In the genomic region with DNA sequence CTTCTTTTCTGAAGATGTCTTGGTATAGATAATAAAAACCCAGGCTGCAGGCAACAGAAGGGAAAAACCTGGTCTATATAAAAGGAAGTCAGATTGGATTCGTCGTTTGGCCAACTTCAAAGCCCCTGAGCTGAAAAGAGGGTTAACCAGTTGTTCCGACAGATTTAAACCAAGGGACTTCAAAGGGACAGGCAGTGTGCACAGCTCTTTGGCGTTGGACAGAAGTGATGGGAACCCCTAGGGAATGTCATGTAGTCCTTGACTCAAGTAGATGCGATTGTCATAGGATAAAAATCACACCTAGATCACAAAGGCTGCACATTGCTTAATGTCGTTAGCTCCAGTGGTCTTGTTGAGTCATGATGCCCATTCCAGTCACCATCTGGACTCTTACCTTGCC, we compare ENCODE assay signal across 28 mouse cellular contexts.
DNase-seq lines count a peak whose midpoint lies in the region; ATAC-seq and TF ChIP-seq lines count a peak whose summit lies in the region.
"Had no signal": no experiment of that assay in that cellular context is flagged by ENCODE, and none has a peak within 500 bp of the region (broad histone marks: within the 10 kb centered on the region; RNA-seq: fewer than 3 reads in every experiment).

No protein-coding gene starts in this region.

- H3K36me3 ChIP-seq in forebrain, embryonic 14.5 days (ENCODE audit: control insufficient read depth, insufficient read depth, low read length), result no peaks in the 10 kb centered on the region
- no peaks in the 10 kb centered on the region for H3K36me3 ChIP-seq in forebrain, embryonic 13.5 days (ENCODE audit: poor library complexity, severe bottlenecking)
- H3K36me3 ChIP-seq in midbrain, embryonic 13.5 days, result no peaks in the 10 kb centered on the region
- H3K36me3 ChIP-seq in midbrain, postnatal 0 days (ENCODE audit: insufficient read depth, low read length), result no peaks in the 10 kb centered on the region
- H3K36me3 ChIP-seq in midbrain, embryonic 15.5 days (replicated peaks), result no peaks in the 10 kb centered on the region
- H3K36me3 ChIP-seq in midbrain, embryonic 11.5 days (ENCODE audit: control insufficient read depth, insufficient read depth, low read length), result no peaks in the 10 kb centered on the region
- no peaks in the 10 kb centered on the region for H3K36me3 ChIP-seq in myocyte (ENCODE audit: control insufficient read depth, insufficient read depth)
- H3K36me3 ChIP-seq: embryonic facial prominence, embryonic 13.5 days; embryonic facial prominence, embryonic 15.5 days; forebrain, embryonic 15.5 days; G1E had no signal

- TF ChIP-seq POLR2A in myocyte (IDR thresholded peaks at IDR 0.05; ENCODE audit: insufficient read length, low read depth), result no peak

- no peak overlapping the region for H3K4me3 ChIP-seq in forebrain, embryonic 14.5 days (ENCODE audit: low read depth, low read length)
- H3K4me3 ChIP-seq in forebrain, embryonic 13.5 days, result no peak overlapping the region
- H3K4me3 ChIP-seq in midbrain, embryonic 13.5 days (replicated peaks), result no peak overlapping the region
- H3K4me3 ChIP-seq in midbrain, postnatal 0 days (ENCODE audit: low read depth, low read length), result no peak overlapping the region
- no peak overlapping the region for H3K4me3 ChIP-seq in midbrain, embryonic 15.5 days
- no peak overlapping the region for H3K4me3 ChIP-seq in midbrain, embryonic 11.5 days (ENCODE audit: low read depth, low read length)
- no peak overlapping the region for H3K4me3 ChIP-seq in myocyte
- H3K4me3 ChIP-seq: embryonic facial prominence, embryonic 13.5 days; embryonic facial prominence, embryonic 15.5 days; forebrain, embryonic 15.5 days had no signal

- no peaks in the 10 kb centered on the region for H3K4me1 ChIP-seq in forebrain, embryonic 14.5 days (ENCODE audit: control insufficient read depth, insufficient read depth, low read length)
- no peaks in the 10 kb centered on the region for H3K4me1 ChIP-seq in forebrain, embryonic 13.5 days
- no peaks in the 10 kb centered on the region for H3K4me1 ChIP-seq in midbrain, embryonic 13.5 days (replicated peaks)
- no peaks in the 10 kb centered on the region for H3K4me1 ChIP-seq in midbrain, postnatal 0 days (ENCODE audit: insufficient read depth, low read length)
- peaks cover 5% of the 10 kb centered on the region; the same call in 1 of the 2 replicates for H3K4me1 ChIP-seq in midbrain, embryonic 15.5 days
- H3K4me1 ChIP-seq in midbrain, embryonic 11.5 days (ENCODE audit: control insufficient read depth, insufficient read depth, low read length), result no peaks in the 10 kb centered on the region
- H3K4me1 ChIP-seq: embryonic facial prominence, embryonic 13.5 days; embryonic facial prominence, embryonic 15.5 days; forebrain, embryonic 15.5 days had no signal

- WGBS in forebrain, embryonic 14.5 days, result 46% methylated on average over 6 of the region's 6 CpGs
- 51% methylated on average over 6 of the region's 6 CpGs for WGBS in forebrain, embryonic 13.5 days
- WGBS in midbrain, embryonic 13.5 days, result 34% methylated on average over 6 of the region's 6 CpGs
- WGBS in midbrain, postnatal 0 days, result 26% methylated on average over 6 of the region's 6 CpGs
- WGBS in midbrain, embryonic 15.5 days, result 30% methylated on average over 6 of the region's 6 CpGs
- WGBS in midbrain, embryonic 11.5 days, result 36% methylated on average over 6 of the region's 6 CpGs

- H3K4me2 ChIP-seq in forebrain, embryonic 14.5 days (ENCODE audit: low read length), result no peak overlapping the region
- H3K4me2 ChIP-seq in forebrain, embryonic 13.5 days, result no peak overlapping the region
- no peak overlapping the region for H3K4me2 ChIP-seq in midbrain, embryonic 13.5 days (replicated peaks)
- no peak overlapping the region for H3K4me2 ChIP-seq in midbrain, postnatal 0 days (ENCODE audit: low read depth, low read length, poor library complexity, severe bottlenecking)
- no peak overlapping the region for H3K4me2 ChIP-seq in midbrain, embryonic 15.5 days
- H3K4me2 ChIP-seq in midbrain, embryonic 11.5 days, result no peak overlapping the region
- H3K4me2 ChIP-seq in myocyte (ENCODE audit: low read depth), result peak overlapping the region; percentile 48
- H3K4me2 ChIP-seq: embryonic facial prominence, embryonic 13.5 days; embryonic facial prominence, embryonic 15.5 days; forebrain, embryonic 15.5 days had no signal

- no peak overlapping the region for H3ac ChIP-seq in myocyte (ENCODE audit: control insufficient read depth, insufficient read length)

- peak; percentile 23; the same call in 1 of the 2 replicates for ATAC-seq in forebrain, embryonic 14.5 days
- ATAC-seq in forebrain, embryonic 13.5 days, result no peak
- ATAC-seq in midbrain, embryonic 13.5 days, result 0 out of 2 replicates have a peak, but pooled peaks have one; percentile 40
- ATAC-seq in midbrain, postnatal 0 days (ENCODE audit: low FRiP score), result no peak
- peak; percentile 66 for ATAC-seq in midbrain, embryonic 15.5 days (replicated peaks)
- ATAC-seq in midbrain, embryonic 11.5 days (ENCODE audit: low FRiP score), result no peak
- ATAC-seq: activated CD4-positive, CD25-positive, alpha-beta regulatory T cell, adult 4 months; CD4-positive, CD25-positive, alpha-beta regulatory T cell, adult 4 months; forebrain, embryonic 15.5 days; forebrain, postnatal 0 days had no signal

- DNase-seq in forebrain, embryonic 14.5 days (ENCODE audit: low spot score), result no peak
- no peak for DNase-seq in midbrain, postnatal 0 days (ENCODE audit: low spot score)
- DNase-seq in midbrain, embryonic 11.5 days (ENCODE audit: low spot score, missing footprints), result no peak
- no peak for DNase-seq in frontal cortex, postnatal 25 days (ENCODE audit: low spot score in 2 of 2)
- DNase-seq: adrenal gland, adult 8-10 months; adrenal gland, postnatal 14 days; adrenal gland, postnatal 36 days; B cell, adult 2 months; cerebellum, adult 11 months; cerebellum, adult 18-20 months; cerebellum, adult 8-10 months; cerebellum, adult 9-11 months; cerebellum, postnatal 14 days; cerebellum, postnatal 36 days; embryo, embryonic 11 days; forebrain, postnatal 0 days had no signal

- H3K9ac ChIP-seq in forebrain, embryonic 14.5 days (ENCODE audit: low read length), result no peak overlapping the region
- H3K9ac ChIP-seq in forebrain, embryonic 13.5 days, result no peak overlapping the region
- no peak overlapping the region for H3K9ac ChIP-seq in midbrain, embryonic 13.5 days (replicated peaks)
- no peak overlapping the region for H3K9ac ChIP-seq in midbrain, postnatal 0 days (replicated peaks; ENCODE audit: low read length, poor library complexity, severe bottlenecking)
- H3K9ac ChIP-seq in midbrain, embryonic 15.5 days, result no peak overlapping the region
- H3K9ac ChIP-seq in midbrain, embryonic 11.5 days (ENCODE audit: low read length), result no peak overlapping the region
- H3K9ac ChIP-seq: embryonic facial prominence, embryonic 13.5 days; embryonic facial prominence, embryonic 15.5 days; forebrain, embryonic 15.5 days; forebrain, postnatal 0 days had no signal

- H3K9me3 ChIP-seq in forebrain, embryonic 14.5 days (replicated peaks; ENCODE audit: control insufficient read depth, low read length), result no peaks in the 10 kb centered on the region; the same call in 1 of the 2 replicates
- no peaks in the 10 kb centered on the region; the same call in 1 of the 2 replicates for H3K9me3 ChIP-seq in forebrain, embryonic 13.5 days (replicated peaks)
- no peaks in the 10 kb centered on the region for H3K9me3 ChIP-seq in midbrain, embryonic 13.5 days
- H3K9me3 ChIP-seq in midbrain, postnatal 0 days (ENCODE audit: low read length), result no peaks in the 10 kb centered on the region
- no peaks in the 10 kb centered on the region for H3K9me3 ChIP-seq in midbrain, embryonic 15.5 days
- H3K9me3 ChIP-seq in midbrain, embryonic 11.5 days (ENCODE audit: control insufficient read depth, low read length), result peaks cover 3% of the 10 kb centered on the region; the same call in 1 of the 2 replicates
- H3K9me3 ChIP-seq: embryonic facial prominence, embryonic 15.5 days; forebrain, embryonic 15.5 days; G1E had no signal

- no peaks in the 10 kb centered on the region for H3K79me2 ChIP-seq in myocyte (ENCODE audit: control insufficient read depth, insufficient read depth)

- H3K27me3 ChIP-seq in forebrain, embryonic 14.5 days (replicated peaks; ENCODE audit: control insufficient read depth, insufficient read depth, low read length), result no peaks in the 10 kb centered on the region
- no peaks in the 10 kb centered on the region for H3K27me3 ChIP-seq in forebrain, embryonic 13.5 days
- H3K27me3 ChIP-seq in midbrain, embryonic 13.5 days, result no peaks in the 10 kb centered on the region
- no peaks in the 10 kb centered on the region for H3K27me3 ChIP-seq in midbrain, postnatal 0 days (ENCODE audit: insufficient read depth, low read length)
- H3K27me3 ChIP-seq in midbrain, embryonic 15.5 days (replicated peaks), result no peaks in the 10 kb centered on the region
- H3K27me3 ChIP-seq in midbrain, embryonic 11.5 days (ENCODE audit: control insufficient read depth, insufficient read depth, low read length), result no peaks in the 10 kb centered on the region
- H3K27me3 ChIP-seq in myocyte (ENCODE audit: control insufficient read depth, insufficient read depth, insufficient read length), result no peaks in the 10 kb centered on the region
- H3K27me3 ChIP-seq: CH12.LX; embryonic facial prominence, embryonic 13.5 days; embryonic facial prominence, embryonic 15.5 days; forebrain, embryonic 15.5 days; Patski had no signal

- no peak for TF ChIP-seq CTCF in midbrain, postnatal 0 days (IDR thresholded peaks at IDR 0.05)

- H3K27ac ChIP-seq in forebrain, embryonic 14.5 days (ENCODE audit: low read depth, low read length), result no peak overlapping the region
- H3K27ac ChIP-seq in forebrain, embryonic 13.5 days, result no peak overlapping the region
- H3K27ac ChIP-seq in midbrain, embryonic 13.5 days, result no peak overlapping the region
- no peak overlapping the region for H3K27ac ChIP-seq in midbrain, postnatal 0 days (ENCODE audit: low read depth, low read length)
- no peak overlapping the region for H3K27ac ChIP-seq in midbrain, embryonic 15.5 days
- H3K27ac ChIP-seq in midbrain, embryonic 11.5 days (ENCODE audit: low read depth, low read length), result no peak overlapping the region
- H3K27ac ChIP-seq: embryonic facial prominence, embryonic 13.5 days; embryonic facial prominence, embryonic 15.5 days; forebrain, embryonic 15.5 days had no signal

TF ChIP-seq in myocyte, 11 proteins besides CTCF, POLR2A, EP300 and RAD21 (continues in another document):
- no peak for TF ChIP-seq TCF3 (IDR thresholded peaks at IDR 0.05; ENCODE audit: insufficient read length, low read depth)
- TF ChIP-seq POLR2AphosphoS2 (IDR thresholded peaks at IDR 0.05; ENCODE audit: insufficient read length, low read depth), result no peak
- no peak for TF ChIP-seq SRF (IDR thresholded peaks at IDR 0.05; ENCODE audit: control insufficient read depth, insufficient read length, low read depth)
- TF ChIP-seq MYOG (IDR thresholded peaks at IDR 0.05; ENCODE audit: control insufficient read depth in 1 of 3, insufficient read depth in 1 of 3, insufficient read length in 2 of 3, low read depth in 2 of 3), result no peak
- no peak for TF ChIP-seq CEBPB (IDR thresholded peaks at IDR 0.05; ENCODE audit: insufficient read depth, poor library complexity, severe bottlenecking)
- TF ChIP-seq TCF12 (IDR thresholded peaks at IDR 0.05; ENCODE audit: insufficient read depth, poor library complexity, severe bottlenecking), result no peak
- no peak for TF ChIP-seq E2F4 (IDR thresholded peaks at IDR 0.05; ENCODE audit: insufficient read depth)
- TF ChIP-seq USF1 (IDR thresholded peaks at IDR 0.05; ENCODE audit: low read depth), result no peak

Comparison
In these comparisons a context has a peak if more than half of its experiments do, and no peak if none do; other contexts are left out.
1. ATAC-seq: peak in forebrain, embryonic 14.5 days (single experiment), midbrain, embryonic 13.5 days (single experiment) and midbrain, embryonic 15.5 days (single experiment); none in forebrain, embryonic 13.5 days (single experiment), midbrain, postnatal 0 days (single experiment) and midbrain, embryonic 11.5 days (single experiment).